Mouse (Mus musculus): Measurements from ENCODE around the gene Iqcm.
"Not testable (repeated sequence)": the region's sequence is repeated elsewhere in the genome, so short reads cannot be mapped to it uniquely, and the experiment has no call there.

The Iqcm gene

GRCm38 (mm10) chr8:75448394-75448793 lies at the start of gene Iqcm:
Gene Iqcm (plus strand): TSS chr8:75448694.
- DNase-seq = no peak

GRCm38 (mm10) chr8:75406489-75406888 lies 42.0 kb upstream of the Iqcm start, which contains the start of gene Gm10358:
Gene Gm10358 (minus strand): TSS chr8:75406589.
- no peak for DNase-seq

- not testable (repeated sequence) for DNase-seq
Observed at GRCm38 (mm10) chr8:75415696-75416095, 32.8 kb upstream of the Iqcm start.

- no peak for DNase-seq
Observed at GRCm38 (mm10) chr8:75476756-75477155, 28.3 kb downstream of the Iqcm start.

- no peak for DNase-seq
Observed at GRCm38 (mm10) chr8:75489035-75489678, 40.7 kb downstream of the Iqcm start.

- DNase-seq = no peak
Observed at GRCm38 (mm10) chr8:75509299-75509698, 60.8 kb downstream of the Iqcm start.

GRCm38 (mm10) chr8:75513786-75514185 lies 65.3 kb downstream of the Iqcm start:
- DNase-seq = no peak

- no peak for DNase-seq
Observed at GRCm38 (mm10) chr8:75549284-75549683, 100.8 kb downstream of the Iqcm start.

- no peak for DNase-seq
Observed at GRCm38 (mm10) chr8:75596281-75596680, 147.8 kb downstream of the Iqcm start.

- DNase-seq = no peak
Observed at GRCm38 (mm10) chr8:75642958-75643357, 194.5 kb downstream of the Iqcm start.

GRCm38 (mm10) chr8:75659287-75659686 lies 210.8 kb downstream of the Iqcm start:
- no peak for DNase-seq

GRCm38 (mm10) chr8:75746561-75746960 lies 298.1 kb downstream of the Iqcm start:
- DNase-seq = no peak

- no peak for DNase-seq
Observed at GRCm38 (mm10) chr8:75755596-75755995, 307.1 kb downstream of the Iqcm start.

GRCm38 (mm10) chr8:75828468-75829132 lies 380.1 kb downstream of the Iqcm start:
- no peak for DNase-seq

GRCm38 (mm10) chr8:75835245-75835644 lies 386.8 kb downstream of the Iqcm start:
- DNase-seq = no peak

GRCm38 (mm10) chr8:75917603-75918344 lies 469.3 kb downstream of the Iqcm start:
- no peak for DNase-seq

GRCm38 (mm10) chr8:75949166-75949565 lies 500.7 kb downstream of the Iqcm start:
- no peak for DNase-seq

- no peak for DNase-seq
Observed at GRCm38 (mm10) chr8:75956016-75956415, 507.5 kb downstream of the Iqcm start.

GRCm38 (mm10) chr8:76018501-76018900 lies 570.0 kb downstream of the Iqcm start:
- DNase-seq = no peak

Data from cerebellum, adult 9-10 months (tissue).